Mouse (Mus musculus): Measurements from ENCODE around the gene Kcnmb3.
"Not testable (repeated sequence)": the region's sequence is repeated elsewhere in the genome, so short reads cannot be mapped to it uniquely, and the experiment has no call there.

Gene Kcnmb3

DNA sequence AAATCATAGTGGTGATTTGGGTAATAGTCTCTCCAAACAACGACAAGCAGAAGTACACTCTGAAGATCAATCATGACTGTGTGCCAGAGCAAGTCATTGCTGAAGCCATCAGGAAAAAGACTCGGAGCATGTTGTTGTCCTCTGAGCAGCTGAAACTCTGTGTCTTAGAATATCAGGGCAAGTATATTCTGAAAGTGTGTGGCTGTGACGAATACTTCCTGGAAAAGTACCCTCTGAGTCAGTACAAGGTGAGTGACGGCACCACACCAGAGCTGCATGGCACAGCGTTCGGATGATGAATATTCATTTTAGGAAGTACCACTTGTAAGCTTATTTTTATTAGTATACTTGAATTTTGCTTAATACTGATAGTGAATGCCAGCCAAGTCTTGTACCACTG is 54.2 kb downstream of the Kcnmb3 start:
- in situ Hi-C loops (cut with MboI, MseI), result loop anchor here (10.0 kb wide), 1 partner anchor 1043 kb away; no protein-coding TSS in a partner anchor

DNA sequence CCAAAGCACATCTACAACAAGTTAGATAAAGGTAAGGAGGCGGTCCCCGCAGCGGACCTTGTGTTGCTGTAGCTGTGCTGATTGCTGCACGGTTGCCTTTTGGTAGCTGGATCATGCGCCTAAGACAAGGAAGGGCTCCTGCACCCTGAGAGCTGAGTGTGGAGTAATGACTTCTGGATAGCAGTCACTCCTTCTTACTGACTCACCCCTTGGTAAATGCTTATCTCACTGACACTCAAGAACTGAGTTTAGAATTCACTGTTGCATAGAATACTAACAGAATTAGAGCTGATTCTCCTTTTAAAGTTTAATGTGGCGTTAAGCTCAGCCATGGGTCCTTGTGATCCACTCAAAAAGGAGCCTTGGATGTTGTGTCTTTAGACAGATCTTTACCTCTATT is 54.7 kb downstream of the Kcnmb3 start:
- in situ Hi-C loops (cut with MboI, MseI), result loop anchor here (10.0 kb wide), 1 partner anchor 1042 kb away; no protein-coding TSS in a partner anchor

DNA sequence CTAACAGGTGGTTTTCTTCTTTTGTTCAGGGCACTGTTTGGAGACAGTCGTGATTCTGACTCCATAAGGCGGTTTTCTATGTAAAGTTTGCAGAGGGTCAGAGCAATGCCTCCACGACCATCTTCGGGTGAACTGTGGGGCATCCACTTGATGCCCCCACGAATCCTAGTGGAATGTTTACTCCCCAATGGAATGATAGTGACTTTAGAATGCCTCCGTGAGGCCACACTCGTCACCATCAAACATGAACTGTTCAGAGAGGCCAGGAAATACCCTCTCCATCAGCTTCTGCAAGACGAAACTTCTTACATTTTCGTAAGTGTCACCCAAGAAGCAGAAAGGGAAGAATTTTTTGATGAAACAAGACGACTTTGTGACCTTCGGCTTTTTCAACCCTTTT is 55.9 kb downstream of the Kcnmb3 start:
- in situ Hi-C loops (cut with MboI, MseI), result loop anchor here (10.0 kb wide), 1 partner anchor 1041 kb away; no protein-coding TSS in a partner anchor

DNA sequence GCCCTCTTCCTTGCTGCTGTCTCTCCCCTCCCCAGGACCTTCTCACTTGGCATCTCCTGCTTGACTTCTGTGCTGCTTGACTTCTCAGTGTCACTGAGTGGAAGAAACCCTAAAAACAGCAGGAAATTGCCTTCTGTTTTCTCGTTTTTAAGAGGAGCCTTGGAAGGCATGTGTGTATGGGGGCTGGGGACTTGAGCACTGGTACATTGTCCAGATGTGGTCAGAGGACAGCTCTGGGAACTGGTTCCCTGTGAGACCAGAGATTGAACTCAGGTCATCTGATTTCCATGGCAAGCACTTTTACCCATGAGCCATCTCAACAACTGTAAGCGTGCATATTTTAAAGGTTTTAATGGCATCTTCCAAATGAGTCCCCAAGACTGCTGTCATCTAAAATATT is 58.0 kb downstream of the Kcnmb3 start:
- in situ Hi-C loops (cut with MboI, MseI), result loop anchor here (10.0 kb wide), 1 partner anchor 1039 kb away; no protein-coding TSS in a partner anchor

DNA sequence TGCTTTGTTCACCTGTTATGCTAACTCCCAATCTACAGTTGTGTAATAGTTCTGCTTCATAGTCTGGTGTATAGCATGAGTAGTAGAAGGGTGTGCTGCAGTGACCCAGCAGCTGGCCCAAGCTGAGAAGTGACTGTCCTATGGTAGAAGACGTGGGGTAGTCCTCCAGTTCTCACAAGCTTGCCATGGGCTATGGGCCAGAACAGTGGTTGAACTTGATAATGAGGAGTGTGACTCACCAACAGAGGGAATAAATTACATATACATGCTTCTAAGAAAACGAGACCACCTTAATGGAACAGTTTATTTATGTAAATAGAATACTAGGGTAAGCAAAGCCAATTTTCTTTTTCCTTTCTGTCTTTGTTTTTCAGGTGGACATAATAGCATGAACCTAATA is 61.6 kb downstream of the Kcnmb3 start:
- in situ Hi-C loops (cut with MboI, MseI), result loop anchor here (10.0 kb wide), 1 partner anchor 1036 kb away; no protein-coding TSS in a partner anchor

DNA sequence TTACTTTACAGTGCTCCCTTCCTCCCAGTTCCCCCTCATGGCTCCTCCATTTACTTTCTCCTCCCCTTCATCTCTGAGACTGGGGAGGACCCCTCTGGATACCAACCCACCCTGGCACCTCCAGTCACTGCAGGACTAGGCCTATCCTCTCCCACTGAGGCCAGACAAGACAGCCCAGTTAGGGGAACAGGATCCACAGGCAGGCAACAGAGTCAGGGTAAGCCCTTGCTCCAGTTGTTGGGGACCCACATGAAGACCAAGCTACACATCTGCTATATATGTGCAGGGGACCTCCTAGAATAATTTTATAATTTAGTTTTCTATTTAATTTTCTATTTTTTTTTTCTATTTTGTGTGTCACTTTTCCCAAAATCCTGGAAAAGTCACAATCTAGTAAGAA is 62.7 kb downstream of the Kcnmb3 start:
- in situ Hi-C loops (cut with MboI, MseI), result not testable (repeated sequence)

DNA sequence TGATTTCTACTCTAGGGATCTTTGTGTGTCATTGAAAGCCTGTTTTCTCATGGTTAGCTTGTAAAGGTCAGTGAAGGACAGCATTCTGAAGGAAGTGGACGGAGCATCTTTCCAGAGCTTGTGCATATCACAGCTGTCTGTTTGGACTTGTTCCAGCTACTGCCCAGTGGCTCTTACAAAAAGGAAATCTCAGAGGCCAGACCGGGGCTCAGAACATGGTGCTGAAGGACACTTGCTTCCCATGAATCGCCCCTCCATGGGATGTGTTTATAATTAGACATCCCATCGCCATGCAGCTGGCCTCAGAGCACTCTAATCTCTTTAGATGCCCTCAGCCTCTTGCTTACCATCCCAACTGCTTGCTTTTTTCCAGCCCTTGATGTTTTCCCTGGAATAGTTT is 63.1 kb downstream of the Kcnmb3 start:
- in situ Hi-C loops (cut with MboI, MseI), result no loop called here

DNA sequence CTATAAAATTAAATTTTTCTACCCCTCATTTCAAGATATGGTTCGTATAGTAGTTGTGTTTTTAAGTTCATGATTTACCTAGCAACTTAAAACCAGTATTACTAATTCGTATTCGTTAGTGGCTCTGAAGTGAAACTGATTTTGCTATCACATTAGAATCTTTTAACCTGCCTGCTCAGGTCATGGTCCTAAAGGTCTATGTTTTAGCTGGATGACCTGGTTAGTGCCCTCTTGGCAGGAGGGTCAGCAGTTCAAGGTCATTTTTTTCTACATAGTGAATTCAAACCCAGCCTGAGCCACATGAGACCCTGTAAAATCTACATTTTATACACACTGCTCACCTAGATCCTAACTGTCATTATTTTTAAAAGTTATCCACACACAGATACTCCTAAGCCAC is 63.7 kb downstream of the Kcnmb3 start:
- in situ Hi-C loops (cut with MboI, MseI), result no loop called here

DNA sequence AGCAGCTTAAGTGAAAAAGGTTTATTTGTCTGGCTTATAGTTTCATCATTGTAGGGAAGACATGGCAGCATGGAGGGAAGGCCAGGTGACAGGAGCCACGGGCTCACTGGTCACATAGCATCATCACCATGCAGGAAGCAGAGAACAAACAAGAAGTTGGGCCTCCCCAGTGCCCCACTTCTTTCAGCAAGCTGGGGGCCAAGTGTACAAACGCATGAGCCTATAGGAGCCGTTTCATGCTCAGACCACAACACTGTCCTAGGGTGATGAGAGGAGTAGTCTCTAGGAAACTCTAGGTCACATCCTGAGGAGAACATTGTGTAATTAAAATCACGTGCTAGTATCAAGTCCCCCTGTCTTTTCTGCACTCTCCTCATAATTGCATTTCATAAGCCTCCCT is 64.3 kb downstream of the Kcnmb3 start:
- in situ Hi-C loops (cut with MboI, MseI), result no loop called here

Data from T-helper 2 cell (primary cell).